Mouse (Mus musculus) olfactory bulb, adult 2 months (tissue): ENCODE results near the gene Bmp5.

Experiments used
- CTCF ChIP-seq: fragments of 200-500 bp; IDR thresholded peaks from 2 replicates; pipeline ENCODE4 v1.5.1; 2012; ENCODE audit warnings: low read depth, mild to moderate bottlenecking, low read length, moderate library complexity; ENCODE audit not compliant: insufficient read depth
- POLR2A ChIP-seq: fragments of 200-500 bp; IDR thresholded peaks from 2 replicates; pipeline ENCODE4 v1.6.1; 2012; ENCODE audit warnings: mild to moderate bottlenecking, low read depth, low read length, moderate library complexity; ENCODE audit not compliant: insufficient read depth

GRCm38 (mm10) chr9:75780558-75781276, 5.6 kb downstream of the Bmp5 start:
- TF ChIP-seq POLR2A = no peak
- no peak for TF ChIP-seq CTCF
